Mouse (Mus musculus): ENCODE data around the gene Myo3b.

Gene Myo3b

DNA sequence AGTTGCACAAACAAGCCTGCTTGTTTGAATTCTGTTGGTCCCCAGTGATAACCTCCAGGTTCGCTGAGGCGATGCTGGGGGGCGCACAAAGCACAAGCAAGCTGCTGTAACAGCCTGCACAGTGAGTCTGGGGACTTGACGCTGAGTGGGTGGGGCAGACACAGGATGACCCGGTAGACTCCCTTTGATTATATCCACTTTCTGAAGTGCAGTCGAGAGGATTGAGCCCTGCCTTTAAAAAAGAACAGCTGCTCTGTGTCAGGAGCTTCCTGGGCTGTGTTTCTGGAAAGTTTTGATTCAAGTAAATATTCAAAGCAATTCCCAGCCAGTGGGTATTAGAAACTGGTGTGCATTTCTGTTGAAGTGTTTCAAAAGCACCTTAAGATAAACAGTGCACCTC lies 341.0 kb downstream of the Myo3b start:
- DNase-seq: no peak

DNA sequence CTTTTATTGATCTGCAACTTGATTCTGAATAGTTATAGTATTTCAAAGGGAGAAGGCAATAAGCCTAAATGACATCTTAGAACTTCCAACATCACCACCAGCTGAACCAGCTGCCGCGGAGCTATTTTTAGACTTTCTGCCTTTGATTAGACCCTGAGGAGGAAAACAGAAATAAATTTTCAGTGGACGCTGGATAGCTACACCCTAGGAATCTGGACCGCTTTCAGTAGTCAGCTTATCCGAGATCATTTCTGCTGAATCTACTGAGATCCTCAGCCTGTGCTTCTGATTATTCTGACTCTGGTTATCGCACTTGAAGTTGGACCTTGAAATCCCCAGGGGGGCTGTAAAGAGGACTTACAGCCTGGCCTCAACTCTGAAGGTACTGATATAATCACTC lies 349.7 kb downstream of the Myo3b start:
- DNase-seq: no peak

DNA sequence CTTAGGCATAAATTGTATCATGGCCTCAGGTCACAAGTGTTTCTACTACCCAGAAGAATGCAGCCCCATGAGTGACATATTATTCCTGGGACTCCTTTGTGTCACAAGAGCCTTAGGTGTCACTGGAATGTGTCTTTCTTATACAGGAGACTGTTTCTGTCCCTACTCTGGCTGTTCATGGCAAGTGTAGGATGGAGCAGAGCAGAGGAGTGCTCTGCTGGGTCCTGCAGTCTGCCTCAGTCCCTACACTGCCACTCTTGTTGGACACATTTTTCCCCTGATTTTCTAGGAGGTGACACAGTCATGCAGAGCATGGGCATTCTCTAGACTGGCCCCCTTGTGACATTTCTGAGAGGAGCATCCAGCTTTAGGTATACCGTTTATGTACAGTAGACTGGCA lies 350.2 kb downstream of the Myo3b start:
- no peak for DNase-seq

DNA sequence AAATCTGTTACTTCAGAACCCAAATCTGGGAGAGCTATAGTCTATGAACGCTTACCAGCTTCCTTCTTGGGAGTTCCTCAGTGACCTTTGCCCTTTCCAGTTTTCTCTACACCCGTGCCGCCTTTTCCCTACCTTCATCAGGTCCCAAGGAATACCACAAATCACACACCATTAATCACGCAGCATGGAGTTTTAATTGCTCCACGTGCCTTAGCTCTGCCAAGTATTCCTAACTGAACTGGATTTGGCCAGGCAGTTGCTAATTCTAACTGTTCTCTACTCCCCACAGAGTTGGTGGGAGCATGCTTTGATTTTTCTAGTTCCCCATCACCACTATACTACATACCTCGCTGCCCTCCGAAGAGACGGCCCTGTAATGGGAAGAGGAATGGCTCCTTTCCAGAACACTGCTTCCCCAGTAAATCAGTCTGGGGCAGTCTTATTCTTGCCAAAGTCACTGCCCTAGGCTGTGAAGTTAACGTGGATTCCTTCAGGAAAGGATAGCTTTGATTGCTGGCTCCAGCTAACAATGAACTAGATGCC lies 358.9 kb downstream of the Myo3b start:
- DNase-seq: no peak

- DNase-seq: no peak
Measured at GRCm38 (mm10) chr2:70399441-70400115, 360.7 kb downstream of the Myo3b start.

GRCm38 (mm10) chr2:70400321-70400720 lies 361.4 kb downstream of the Myo3b start:
- no peak for DNase-seq

GRCm38 (mm10) chr2:70404301-70404700 lies 365.4 kb downstream of the Myo3b start:
- no peak for DNase-seq

DNA sequence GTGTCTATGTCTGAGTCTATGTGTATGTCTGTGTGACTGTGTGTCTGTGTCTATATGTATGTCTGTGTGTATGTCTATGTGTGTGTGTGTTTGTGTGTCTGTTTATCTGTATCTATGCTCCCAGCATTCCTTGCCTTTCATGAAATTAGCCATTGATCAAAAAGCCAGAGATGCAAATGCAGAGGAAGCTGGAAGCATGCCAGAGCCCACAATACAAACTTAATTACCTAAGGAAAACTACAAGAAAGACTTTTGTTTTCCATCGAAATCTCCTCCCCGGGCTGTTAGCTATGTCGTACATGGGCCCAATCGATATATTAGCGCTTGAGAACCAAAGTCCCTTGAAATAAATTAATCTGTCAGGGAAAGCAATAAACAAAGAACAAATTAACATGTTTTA lies 367.9 kb downstream of the Myo3b start:
- DNase-seq: no peak

- no peak for DNase-seq
Measured at GRCm38 (mm10) chr2:70407729-70408128, 368.8 kb downstream of the Myo3b start.

DNA sequence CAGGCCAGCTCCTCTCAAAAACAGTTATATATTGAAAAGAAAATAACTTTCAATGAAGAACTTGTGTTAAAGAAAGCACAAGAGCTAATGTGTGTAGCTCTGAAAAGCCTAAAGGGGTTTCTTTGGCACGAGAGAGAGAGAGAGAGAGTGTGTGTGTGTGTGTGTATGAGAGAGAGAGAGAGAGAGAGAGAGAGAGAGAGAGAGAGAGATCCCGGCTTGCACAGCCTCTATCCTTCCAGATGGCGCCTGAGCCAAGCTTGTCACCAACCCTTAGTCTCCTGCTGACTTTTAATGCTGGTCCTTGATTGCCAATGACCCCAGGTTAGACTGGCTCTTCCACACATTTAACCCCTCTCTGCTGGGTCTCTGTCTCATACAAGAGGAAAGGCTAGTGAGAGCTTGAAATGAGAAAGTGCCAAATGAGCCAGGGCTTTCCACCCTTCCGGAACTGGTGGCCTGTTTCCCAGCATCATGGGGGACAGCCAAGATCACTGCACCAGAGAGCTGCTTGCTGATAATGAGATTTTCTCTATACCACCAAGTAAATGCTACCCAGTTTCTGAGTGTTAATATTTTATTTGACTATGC lies 371.5 kb downstream of the Myo3b start:
- no peak for DNase-seq

- no peak for DNase-seq
Measured at GRCm38 (mm10) chr2:70412315-70412714, 373.4 kb downstream of the Myo3b start.

- no peak for DNase-seq
Measured at GRCm38 (mm10) chr2:70414386-70414785, 375.5 kb downstream of the Myo3b start.

DNA sequence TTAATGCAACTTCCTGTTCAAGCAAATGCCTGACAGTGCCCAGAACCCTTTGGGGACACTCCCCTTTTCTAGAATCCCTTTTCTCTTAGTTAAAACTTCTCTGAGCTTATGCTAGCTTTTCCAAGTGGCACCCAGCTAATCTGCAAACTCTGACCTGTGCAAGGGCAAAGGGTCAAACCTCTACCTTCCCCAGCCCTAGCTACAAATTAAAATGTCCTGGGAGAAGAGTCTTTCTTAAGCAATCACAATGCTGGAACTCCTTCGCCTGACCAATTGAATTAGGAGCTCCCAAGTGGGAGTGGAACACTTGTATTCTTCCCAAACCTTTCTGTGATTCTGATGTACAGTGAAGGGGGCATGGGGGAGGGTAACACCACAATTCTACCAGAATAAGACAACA lies 376.6 kb downstream of the Myo3b start:
- DNase-seq: no peak

GRCm38 (mm10) chr2:70419336-70419735 lies 380.4 kb downstream of the Myo3b start:
- no peak for DNase-seq

DNA sequence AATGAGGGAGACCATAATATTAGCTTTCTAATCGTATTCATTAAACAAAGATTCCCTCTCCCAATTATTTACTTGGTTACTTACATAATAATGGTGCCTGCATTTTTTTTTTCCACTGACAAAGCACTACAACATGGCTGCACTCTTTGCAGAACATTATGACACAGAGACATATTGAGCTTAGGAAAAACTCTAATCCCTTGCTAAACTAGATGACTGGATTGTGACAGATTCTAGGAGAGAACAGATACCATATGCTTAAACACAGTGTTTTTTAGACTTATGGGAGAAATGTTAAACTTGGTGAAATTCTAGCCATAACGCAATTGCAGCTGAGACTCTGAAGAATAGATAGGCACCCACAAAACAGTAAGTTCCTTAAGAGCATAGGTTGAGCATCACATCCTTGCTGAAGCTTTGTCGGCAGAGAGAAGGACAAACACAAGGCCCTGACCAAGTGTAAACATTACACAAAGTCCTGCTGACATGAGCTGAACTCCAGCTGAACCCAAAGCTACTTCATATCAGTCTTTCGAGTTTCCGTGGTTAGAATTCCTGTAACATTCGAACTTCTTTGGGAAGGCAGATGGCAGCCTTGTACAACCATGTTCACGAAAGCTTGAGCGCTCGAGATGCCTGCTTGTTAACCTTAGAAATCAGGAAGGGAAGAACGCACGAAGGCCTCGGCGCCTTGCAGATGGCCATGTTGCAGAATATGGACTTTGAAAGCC lies 382.4 kb downstream of the Myo3b start:
- DNase-seq: no peak

DNA sequence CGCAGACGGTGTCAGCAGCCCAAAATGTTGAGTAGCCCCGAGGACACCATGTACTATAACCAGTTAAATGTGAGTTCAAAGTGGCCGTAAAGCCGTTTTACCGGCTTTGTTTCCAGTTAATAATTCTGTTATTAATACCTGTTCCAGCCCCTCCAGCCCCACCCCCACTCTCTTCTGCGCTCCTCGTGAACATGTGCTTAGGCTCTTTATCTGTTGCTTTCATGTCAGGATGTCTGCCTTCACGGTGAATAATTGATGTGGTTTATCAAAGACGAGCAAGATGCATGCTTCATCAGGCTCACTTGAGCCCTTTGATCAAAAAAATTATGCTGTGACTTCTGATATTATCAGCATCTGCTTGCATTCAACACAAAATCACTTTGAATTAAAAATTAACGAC lies 386.7 kb downstream of the Myo3b start:
- DNase-seq: no peak

- peak; percentile 4 to 5 for DNase-seq
Measured at GRCm38 (mm10) chr2:70443035-70443434, 404.1 kb downstream of the Myo3b start.

DNA sequence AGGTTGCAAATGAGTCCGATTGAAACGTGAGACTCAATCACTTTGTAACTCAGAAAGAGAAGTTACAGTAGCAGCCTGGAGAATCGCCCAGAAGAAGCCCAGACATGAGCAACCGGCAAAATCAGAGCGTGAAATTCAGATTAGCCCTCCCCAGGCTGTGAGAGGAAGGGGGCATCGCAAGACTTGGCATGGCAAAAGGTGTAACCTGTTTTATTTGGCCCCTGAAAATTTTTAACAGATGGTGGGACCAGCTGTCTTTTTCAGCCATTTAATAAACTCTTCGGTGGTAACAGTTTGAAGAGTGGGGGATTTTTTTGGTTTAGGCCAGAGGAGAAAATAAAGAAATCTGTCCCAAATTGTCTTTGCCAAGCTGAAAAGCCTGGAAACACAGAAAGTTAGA lies 405.2 kb downstream of the Myo3b start:
- DNase-seq: no peak

DNA sequence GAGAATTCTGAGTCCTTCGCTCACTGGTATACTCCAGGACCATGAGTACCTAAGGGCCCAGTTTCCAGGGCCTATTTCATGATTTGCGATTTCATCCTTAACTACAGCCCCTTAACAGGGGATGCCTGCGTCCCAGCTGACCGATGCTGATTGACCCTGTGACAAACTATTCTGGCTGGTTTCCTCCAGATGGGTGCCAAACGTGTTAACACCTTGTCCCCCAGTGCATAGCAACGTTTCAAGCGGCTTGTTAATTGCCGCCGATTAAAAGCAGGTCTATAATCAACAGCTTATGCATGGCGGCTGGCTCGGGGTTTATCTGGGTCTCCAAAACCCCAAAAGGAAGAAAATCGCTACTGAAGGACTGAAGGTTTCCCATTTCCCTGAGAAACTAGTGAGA lies 417.3 kb downstream of the Myo3b start:
- DNase-seq: no peak

GRCm38 (mm10) chr2:70463606-70464005 lies 424.7 kb downstream of the Myo3b start:
- no peak for DNase-seq

DNA sequence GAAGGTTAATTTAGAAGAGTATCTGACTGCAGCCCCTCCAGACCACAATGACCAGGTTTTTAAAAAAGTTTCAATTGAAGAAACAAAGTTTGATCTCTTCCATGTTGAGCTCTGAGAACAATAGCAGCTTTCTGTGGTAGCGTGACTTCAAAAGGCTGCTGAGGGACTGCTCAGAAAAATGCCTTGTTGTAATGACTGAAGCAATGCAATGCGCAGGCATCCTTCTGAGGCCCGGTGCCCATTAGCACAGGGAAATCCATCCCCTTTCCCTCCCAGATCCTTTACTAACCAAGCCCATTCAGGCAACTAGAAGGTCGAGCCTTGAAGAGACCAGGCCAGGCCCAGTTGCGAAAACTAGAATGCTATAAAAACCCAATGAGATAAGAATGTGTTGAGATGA lies 432.2 kb downstream of the Myo3b start:
- DNase-seq: no peak

- DNase-seq: peak; percentile 7 to 13
Measured at GRCm38 (mm10) chr2:70471861-70472620, 433.1 kb downstream of the Myo3b start.
